Mouse (Mus musculus) ES-E14 (cell line): ENCODE measurements at regions not wholly inside any gene's neighbourhood (a gene's known extent, or its start where the extent isn't known, plus 50 kb on each side); places are given as distances from the start of the nearest gene placed in this dataset.

ENCODE experiments used
- CHD2 ChIP-seq: IDR thresholded peaks from 2 replicates; pipeline ENCODE4 v1.6.1; 2014; ENCODE audit warnings: mild to moderate bottlenecking, low read depth, low read length, inconsistent platforms
- HCFC1 ChIP-seq: IDR thresholded peaks from 2 replicates; pipeline ENCODE4 v1.6.1; 2012; ENCODE audit warnings: low read length, inconsistent platforms, borderline replicate concordance; ENCODE audit not compliant: insufficient read depth
- MAFK ChIP-seq: IDR thresholded peaks from 2 replicates; pipeline ENCODE4 v1.6.1; 2014; ENCODE audit warnings: mild to moderate bottlenecking, low read depth, low read length, inconsistent platforms; ENCODE audit not compliant: insufficient read depth
- ZC3H11A ChIP-seq: IDR thresholded peaks from 2 replicates; pipeline ENCODE4 v1.6.1; 2012; ENCODE audit warnings: low read depth, mild to moderate bottlenecking, inconsistent platforms, low read length, borderline replicate concordance

DNA sequence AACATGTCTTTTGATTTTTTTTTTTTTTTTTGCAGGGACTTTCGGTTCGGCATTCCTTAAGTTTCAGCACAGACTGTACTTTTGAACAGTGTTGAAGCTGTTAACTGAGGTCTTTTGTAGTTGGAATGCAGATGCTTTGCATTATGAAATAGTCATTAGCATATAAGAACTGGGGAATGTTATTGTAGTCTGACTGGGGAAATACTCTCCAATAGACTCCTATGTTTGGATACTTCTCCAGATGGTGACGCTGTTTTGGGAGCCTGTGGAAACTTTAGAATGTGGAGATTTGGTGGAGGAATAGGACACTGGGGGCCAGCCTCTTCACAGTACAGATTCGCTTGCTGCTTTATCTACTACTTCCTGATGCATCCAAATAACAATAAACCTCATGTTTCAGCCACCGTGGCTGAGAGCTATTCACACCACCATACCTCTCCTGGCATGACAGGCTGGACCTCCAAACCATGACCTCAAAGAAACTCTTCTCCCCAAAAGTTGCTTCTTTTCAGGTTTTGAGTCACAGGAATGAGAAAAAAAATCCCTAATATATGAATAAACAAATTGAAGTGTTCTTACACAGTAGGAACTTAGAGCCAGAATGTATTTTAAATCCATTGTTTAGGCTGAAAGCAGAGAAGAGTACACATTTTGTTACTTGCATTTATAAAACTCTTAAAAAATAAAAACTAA, 252.9 kb downstream of the Gm21750 start:
- TF ChIP-seq MAFK (no peak), HCFC1 (no peak), ZC3H11A (no peak), CHD2 (no peak)
